Mouse (Mus musculus) T-helper 1 cell (primary cell): ENCODE data around the gene Rbm8a.

ENCODE experiments used
- in situ Hi-C: fragments of 300-600 bp; cut with MboI, MseI; formaldehyde crosslinking; loops from one replicate; pipeline ENCODE4 v1.15.1; 2025; ENCODE audit warnings: high pct_unique_total_duplicates

The Rbm8a gene

GRCm38 (mm10) chr3:96629729-96630600, at the start of gene Rbm8a:
Gene Rbm8a, plus strand, starts transcription at chr3:96629933.
- in situ Hi-C loops: no loop called here

- in situ Hi-C loops: loop anchor here (5.0 kb wide), 2 partner anchors 39 to 61 kb away; no protein-coding TSS in a partner anchor
Observed at GRCm38 (mm10) chr3:96581141-96581540, 48.6 kb upstream of the Rbm8a start.

GRCm38 (mm10) chr3:96581771-96582515, 47.8 kb upstream of the Rbm8a start:
- in situ Hi-C loops: loop anchor here (5.0 kb wide), 2 partner anchors 40 to 60 kb away; no protein-coding TSS in a partner anchor

- in situ Hi-C loops: loop anchor here (5.0 kb wide), 2 partner anchors 41 to 59 kb away; no protein-coding TSS in a partner anchor
Observed at GRCm38 (mm10) chr3:96583386-96583785, 46.3 kb upstream of the Rbm8a start.

GRCm38 (mm10) chr3:96590657-96591056, 39.1 kb upstream of the Rbm8a start:
- in situ Hi-C loops: no loop called here

- in situ Hi-C loops: no loop called here
Observed at GRCm38 (mm10) chr3:96593374-96593773, 36.4 kb upstream of the Rbm8a start.

GRCm38 (mm10) chr3:96593790-96594560, 35.8 kb upstream of the Rbm8a start, which contains the start of gene Polr3gl:
Gene Polr3gl, minus strand, starts transcription at chr3:96594181.
- in situ Hi-C loops: no loop called here

- in situ Hi-C loops: no loop called here
Observed at GRCm38 (mm10) chr3:96594851-96595250, 34.9 kb upstream of the Rbm8a start.

- in situ Hi-C loops: no loop called here
Observed at GRCm38 (mm10) chr3:96595661-96596060, 34.1 kb upstream of the Rbm8a start.

- in situ Hi-C loops: no loop called here
Observed at GRCm38 (mm10) chr3:96596228-96596707, 33.5 kb upstream of the Rbm8a start, which contains the start of gene Ankrd34a. Gene Ankrd34a, plus strand, starts transcription at chr3:96596636.

- in situ Hi-C loops: no loop called here
Observed at GRCm38 (mm10) chr3:96596855-96597254, 32.9 kb upstream of the Rbm8a start.

GRCm38 (mm10) chr3:96597435-96597891, 32.3 kb upstream of the Rbm8a start:
- in situ Hi-C loops: no loop called here

GRCm38 (mm10) chr3:96598156-96599068, 31.3 kb upstream of the Rbm8a start:
- in situ Hi-C loops: no loop called here

- in situ Hi-C loops: no loop called here
Observed at GRCm38 (mm10) chr3:96599069-96599393, 30.7 kb upstream of the Rbm8a start.

GRCm38 (mm10) chr3:96599411-96599810, 30.3 kb upstream of the Rbm8a start:
- in situ Hi-C loops: no loop called here

- in situ Hi-C loops: no loop called here
Observed at GRCm38 (mm10) chr3:96600639-96601250, 29.0 kb upstream of the Rbm8a start, which contains the start of gene Lix1l. Gene Lix1l, plus strand, starts transcription at chr3:96601149.

- in situ Hi-C loops: no loop called here
Observed at GRCm38 (mm10) chr3:96601251-96601787, 28.4 kb upstream of the Rbm8a start.

- in situ Hi-C loops: no loop called here
Observed at GRCm38 (mm10) chr3:96601941-96602703, 27.6 kb upstream of the Rbm8a start.

- in situ Hi-C loops: no loop called here
Observed at GRCm38 (mm10) chr3:96602704-96603084, 27.0 kb upstream of the Rbm8a start.
